Mouse (Mus musculus): ENCODE data around the gene Klf16. TPM values are rescaled to one million over a fixed set of nuclear protein-coding genes. Genes with fewer than 3 reads are reported as not detected.

Klf16 gene
- total RNA-seq (2021) = 1 to 10 TPM; 1.5 to 1.9 TPM
- long read RNA-seq, experiment 1, partial matches to known transcripts = 0 of 1 reads
- long read RNA-seq, experiment 1, other reads (novel, unspliced or antisense) = 0 of 1 reads
- long read RNA-seq, experiment 2 = 0 reads

- DNase-seq (ENCODE audit: low spot score) = peak; percentile 98
Observed at GRCm38 (mm10) chr10:80577195-80578130, at the start of gene Klf16. Klf16 (minus strand) TSS chr10:80577321.

- DNase-seq (ENCODE audit: low spot score) = no peak
Observed at GRCm38 (mm10) chr10:80625764-80626163, 48.6 kb upstream of the Klf16 start.

- peak; percentile 38 for DNase-seq (ENCODE audit: low spot score)
Observed at GRCm38 (mm10) chr10:80623457-80624191, 46.5 kb upstream of the Klf16 start.

GRCm38 (mm10) chr10:80622661-80623456 is 45.7 kb upstream of the Klf16 start, which contains the start of gene Csnk1g2:
Csnk1g2 (plus strand) TSS chr10:80622838.
- DNase-seq (ENCODE audit: low spot score) = peak; percentile 40

- DNase-seq (ENCODE audit: low spot score) = peak; percentile 99
Observed at GRCm38 (mm10) chr10:80621940-80622660, 45.0 kb upstream of the Klf16 start.

- DNase-seq (ENCODE audit: low spot score) = no peak
Observed at GRCm38 (mm10) chr10:80621690-80621939, 44.5 kb upstream of the Klf16 start.

GRCm38 (mm10) chr10:80620796-80621689 is 43.9 kb upstream of the Klf16 start:
- no peak for DNase-seq (ENCODE audit: low spot score)

GRCm38 (mm10) chr10:80620365-80620764 is 43.2 kb upstream of the Klf16 start:
- DNase-seq (ENCODE audit: low spot score) = no peak

- no peak for DNase-seq (ENCODE audit: low spot score)
Observed at GRCm38 (mm10) chr10:80619465-80620244, 42.5 kb upstream of the Klf16 start.

GRCm38 (mm10) chr10:80618181-80618580 is 41.1 kb upstream of the Klf16 start:
- peak; percentile 59 for DNase-seq (ENCODE audit: low spot score)

GRCm38 (mm10) chr10:80614351-80614750 is 37.2 kb upstream of the Klf16 start:
- no peak for DNase-seq (ENCODE audit: low spot score)

- DNase-seq (ENCODE audit: low spot score) = no peak
Observed at GRCm38 (mm10) chr10:80613821-80614220, 36.7 kb upstream of the Klf16 start.

- DNase-seq (ENCODE audit: low spot score) = no peak
Observed at GRCm38 (mm10) chr10:80611905-80612304, 34.8 kb upstream of the Klf16 start.

GRCm38 (mm10) chr10:80611024-80611423 is 33.9 kb upstream of the Klf16 start:
- DNase-seq (ENCODE audit: low spot score) = no peak

GRCm38 (mm10) chr10:80610116-80610785 is 33.1 kb upstream of the Klf16 start:
- DNase-seq (ENCODE audit: low spot score) = no peak

GRCm38 (mm10) chr10:80609269-80609924 is 32.3 kb upstream of the Klf16 start:
- DNase-seq (ENCODE audit: low spot score) = no peak

- no peak for DNase-seq (ENCODE audit: low spot score)
Observed at GRCm38 (mm10) chr10:80608435-80608834, 31.3 kb upstream of the Klf16 start.

All from gastrocnemius, adult 18-20 months (tissue).